Mouse (Mus musculus): ENCODE results near the gene Rcn2.

GRCm38 (mm10) chr9:56108174-56108573 is 66.5 kb downstream of the Rcn2 start:
- TF ChIP-seq ZNF384 (IDR thresholded peaks at IDR 0.05; ENCODE audit: low read depth, low read length), result no peak
- TF ChIP-seq ZC3H11A (IDR thresholded peaks at IDR 0.05; ENCODE audit: borderline replicate concordance, low read depth, low read length), result no peak
- TF ChIP-seq MAFK (IDR thresholded peaks at IDR 0.05; ENCODE audit: insufficient read depth, low read depth, low read length), result no peak
- TF ChIP-seq CHD2 (IDR thresholded peaks at IDR 0.05; ENCODE audit: low read depth, low read length), result no peak
- TF ChIP-seq HCFC1 (IDR thresholded peaks at IDR 0.05; ENCODE audit: borderline replicate concordance, insufficient read depth, low read length), result no peak

All from ES-E14 (cell line).